Mouse (Mus musculus): ENCODE results near the gene Plekhm3.

The Plekhm3 gene

GRCm38 (mm10) chr1:64773305-64773704 is 183.3 kb downstream of the Plekhm3 start:
- no peak for DNase-seq (ENCODE audit: low spot score in 2 of 2)

GRCm38 (mm10) chr1:64770169-64770568 is 186.5 kb downstream of the Plekhm3 start:
- DNase-seq (ENCODE audit: low spot score in 2 of 2) = no peak

GRCm38 (mm10) chr1:64761646-64762045 is 195.0 kb downstream of the Plekhm3 start:
- no peak for DNase-seq (ENCODE audit: low spot score in 2 of 2)

GRCm38 (mm10) chr1:64757766-64758165 is 198.9 kb downstream of the Plekhm3 start:
- DNase-seq (ENCODE audit: low spot score in 2 of 2) = no peak

- DNase-seq (ENCODE audit: low spot score in 2 of 2) = no peak
Measured at GRCm38 (mm10) chr1:64757254-64757653, 199.4 kb downstream of the Plekhm3 start.

DNA sequence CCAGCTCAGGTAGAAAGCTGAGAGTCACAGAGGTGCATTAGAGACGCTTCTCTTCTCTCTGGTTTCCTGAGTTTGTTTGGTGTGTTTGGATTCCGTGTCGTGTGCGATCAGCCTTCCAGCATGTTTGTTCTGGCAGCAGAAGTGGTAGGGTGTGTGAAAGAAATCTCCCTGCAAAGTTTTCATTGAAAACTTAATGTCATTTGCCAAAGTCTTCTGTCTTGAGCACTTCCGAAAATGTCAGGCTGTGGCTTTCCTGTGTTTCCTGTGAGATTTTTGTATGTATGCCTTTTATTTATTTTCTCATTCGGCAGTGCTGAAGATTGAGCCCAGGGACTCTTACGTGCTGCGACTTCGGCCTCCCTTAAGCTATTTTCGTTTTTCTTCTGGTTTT is 200.0 kb downstream of the Plekhm3 start:
- no peak for DNase-seq (ENCODE audit: low spot score in 2 of 2)

DNA sequence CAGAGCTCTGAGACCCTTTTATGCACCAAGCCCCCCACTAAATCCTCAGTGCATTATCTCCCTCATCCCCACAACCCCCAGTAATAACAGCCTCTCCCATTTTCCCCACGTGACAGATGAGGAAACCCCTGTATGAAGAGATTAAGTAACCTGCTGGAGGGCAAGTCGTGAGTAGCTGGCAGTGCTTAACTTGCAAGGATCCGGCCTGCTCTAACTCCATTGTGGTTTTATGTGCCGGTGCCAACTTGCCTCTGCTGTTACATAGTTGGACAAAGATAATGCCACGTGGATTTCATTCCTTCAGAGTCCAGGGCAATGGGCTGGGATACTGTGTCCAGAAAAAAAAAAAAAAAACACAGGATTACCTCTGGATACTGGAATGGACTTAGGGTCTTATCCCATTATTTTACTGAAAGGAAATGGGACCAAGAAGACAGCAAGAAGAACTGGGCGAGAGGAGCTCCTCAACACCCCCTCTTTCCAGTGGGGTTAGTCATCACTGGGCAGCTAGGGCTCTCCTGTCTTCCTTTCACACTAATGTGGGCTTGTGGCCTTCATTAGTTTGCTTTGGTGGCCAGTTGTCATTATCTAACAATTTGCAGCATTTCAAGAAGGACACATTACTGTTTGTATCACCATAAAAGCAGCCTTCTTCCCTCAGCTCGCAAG is 200.5 kb downstream of the Plekhm3 start:
- DNase-seq (ENCODE audit: low spot score in 2 of 2) = no peak

- no peak for DNase-seq (ENCODE audit: low spot score in 2 of 2)
Measured at GRCm38 (mm10) chr1:64754658-64755057, 202.0 kb downstream of the Plekhm3 start.

- no peak for DNase-seq (ENCODE audit: low spot score in 2 of 2)
Measured at GRCm38 (mm10) chr1:64753668-64754067, 203.0 kb downstream of the Plekhm3 start.

DNA sequence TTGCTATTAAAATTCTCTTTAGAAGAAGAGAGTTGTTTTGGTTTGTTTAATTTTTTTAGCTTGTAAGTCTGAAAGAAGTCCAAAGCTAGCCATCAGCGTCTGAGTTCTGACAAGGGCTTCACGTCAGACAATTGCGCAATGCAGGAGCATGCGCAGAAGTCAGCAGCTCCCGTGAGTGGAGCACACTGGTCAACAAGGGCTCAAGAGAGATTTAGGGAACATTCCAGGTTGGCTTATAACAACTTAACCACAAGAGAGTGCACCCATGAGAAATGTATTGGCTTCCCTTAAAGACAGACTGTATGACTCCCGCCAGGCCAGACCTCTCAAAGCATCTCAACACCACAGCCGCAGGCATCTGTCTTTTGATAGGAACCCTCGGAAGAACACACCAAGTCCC is 203.5 kb downstream of the Plekhm3 start:
- DNase-seq (ENCODE audit: low spot score in 2 of 2) = no peak

DNA sequence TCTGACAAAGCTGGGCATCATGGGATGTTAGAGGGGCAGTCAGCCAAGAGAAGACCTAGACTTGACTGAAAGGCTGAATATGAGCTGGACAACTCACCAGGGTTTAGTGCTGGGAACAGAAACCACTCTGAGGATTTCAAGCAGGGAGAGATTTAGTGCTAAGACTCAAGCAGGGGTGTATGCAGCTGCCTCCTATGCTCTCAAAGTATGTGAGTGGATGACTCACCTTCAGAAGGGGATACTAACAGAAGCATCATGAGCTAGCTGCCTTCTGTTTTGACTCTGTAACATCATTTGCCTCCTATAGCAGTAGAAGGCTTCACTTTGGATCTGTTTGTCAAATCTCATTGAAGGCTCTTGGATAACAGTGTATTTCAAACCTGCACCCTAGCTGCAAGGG is 212.0 kb downstream of the Plekhm3 start:
- no peak for DNase-seq (ENCODE audit: low spot score in 2 of 2)

- no peak for DNase-seq (ENCODE audit: low spot score in 2 of 2)
Measured at GRCm38 (mm10) chr1:64742741-64743408, 213.7 kb downstream of the Plekhm3 start.

DNA sequence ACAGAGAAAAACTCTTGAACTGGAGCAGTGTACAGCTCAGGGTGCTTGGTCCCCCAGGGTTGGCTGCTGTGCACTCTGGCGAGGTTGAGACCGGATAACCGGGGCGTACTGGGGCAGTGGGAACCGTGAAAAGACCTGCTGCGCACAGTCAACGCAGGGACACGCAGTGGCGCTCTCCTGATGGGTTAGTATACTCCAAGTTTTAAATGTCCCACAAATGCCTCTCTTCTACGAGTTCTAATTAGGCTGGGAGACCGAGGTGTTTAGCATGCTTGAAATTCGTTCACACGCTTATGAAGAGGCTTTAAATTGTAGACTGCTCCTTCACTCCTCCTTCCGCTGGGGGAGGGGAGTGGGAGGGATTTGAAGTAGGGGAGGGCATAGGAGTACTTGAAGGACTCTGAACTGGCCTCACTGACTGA is 218.0 kb downstream of the Plekhm3 start:
- peak; percentile 43 to 48 for DNase-seq (ENCODE audit: low spot score in 2 of 2)

GRCm38 (mm10) chr1:64738180-64738555 is 218.5 kb downstream of the Plekhm3 start:
- no peak for DNase-seq (ENCODE audit: low spot score in 2 of 2)

DNA sequence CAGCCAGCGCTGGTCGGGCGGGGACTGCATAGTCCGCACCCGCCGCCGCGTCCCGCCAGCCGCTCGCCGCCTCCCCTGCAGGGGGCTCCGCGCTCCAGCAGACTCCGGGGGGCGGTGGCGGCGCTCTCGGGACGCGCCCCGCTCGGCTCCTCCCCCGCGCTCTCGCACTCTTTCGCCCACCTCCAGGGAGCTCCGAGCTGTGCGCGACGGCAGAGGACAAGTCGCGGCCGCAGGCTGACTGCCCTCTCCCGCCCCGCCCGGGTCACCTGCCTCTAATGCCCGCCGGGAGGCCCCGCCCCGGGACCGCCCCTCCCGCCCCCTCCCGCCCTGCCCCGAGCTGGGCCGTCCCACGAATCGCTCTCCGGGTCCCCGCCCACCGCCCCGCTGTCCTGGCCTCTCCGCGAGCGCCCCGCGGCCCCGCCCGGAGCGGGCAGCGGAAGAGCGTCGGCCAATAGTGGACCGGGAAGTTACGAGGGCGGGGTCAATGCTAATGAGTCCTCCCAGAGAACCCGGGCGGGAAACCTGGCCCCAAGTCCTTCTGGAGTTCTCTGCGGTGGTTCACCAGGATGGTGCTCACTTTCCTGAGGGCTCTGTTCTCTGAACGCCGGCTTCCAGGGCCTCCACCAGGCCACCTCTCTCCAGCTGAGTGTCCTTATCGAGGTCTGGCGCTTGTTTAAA is 219.0 kb downstream of the Plekhm3 start, which contains the start of gene Fzd5:
Fzd5 (minus strand) TSS at position 250 of the 678 bp plus-strand sequence.
- peak; percentile 87 to 94 for DNase-seq (ENCODE audit: low spot score in 2 of 2)

DNA sequence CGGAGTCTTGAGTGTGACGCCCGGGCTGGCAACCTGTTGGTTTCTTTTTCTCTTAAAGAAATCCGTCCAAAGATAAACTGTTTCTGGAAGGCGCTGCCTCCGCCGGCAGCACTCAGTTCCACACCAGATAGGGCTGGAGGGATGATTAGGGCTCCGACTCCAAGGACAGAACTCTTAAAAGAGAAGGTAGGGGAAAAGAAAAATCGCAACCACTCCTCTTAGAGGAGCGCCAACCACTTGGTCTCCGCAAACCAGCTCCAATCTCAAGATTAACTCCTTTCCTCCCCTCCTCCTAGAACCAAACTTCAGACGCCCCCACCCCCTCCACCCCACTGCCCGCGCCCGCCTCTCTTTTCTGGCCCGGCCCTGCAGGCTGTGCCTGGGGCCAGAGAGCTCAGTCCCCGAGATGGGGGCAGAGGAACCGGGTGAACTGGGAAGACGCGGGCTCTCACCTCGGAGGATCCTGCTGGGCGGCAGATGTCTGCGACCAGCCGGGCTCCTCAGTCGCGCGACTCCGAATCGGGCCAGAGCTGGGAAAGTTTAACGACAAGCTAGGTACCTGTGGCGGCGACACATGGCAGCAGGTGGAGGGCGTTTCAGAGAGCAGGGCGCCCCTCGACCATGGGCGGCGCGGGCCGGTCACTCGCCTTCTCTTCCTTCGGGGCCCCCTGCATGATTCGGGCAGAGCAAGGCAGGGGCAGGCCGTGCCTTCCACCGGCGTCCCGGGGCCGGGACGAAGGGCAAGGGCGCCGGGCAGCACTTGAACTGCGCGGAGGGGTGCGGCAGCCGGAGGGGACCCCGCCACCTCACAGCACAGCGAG is 219.7 kb downstream of the Plekhm3 start:
- peak; percentile 58 to 67 for DNase-seq (ENCODE audit: low spot score in 2 of 2)

All from spleen, postnatal 10 days (tissue).